Mouse (Mus musculus) neutrophil, adult 5-6 weeks (primary cell): ENCODE data around the gene Zfand4. TPM values are rescaled to one million over a fixed set of nuclear protein-coding genes. Genes with fewer than 3 reads are reported as not detected.
A peak's percentile ranks its signal among the peaks of the same experiment; 100 is the strongest.
"Not testable (repeated sequence)": the region's sequence is repeated elsewhere in the genome, so short reads cannot be mapped to it uniquely, and the experiment has no call there.

Experiments
- ATAC-seq: fragments of 151-379, 151-347 bp; 2 replicates; pipeline ENCODE4 v1.8.0; 2017; ENCODE audit warnings: mild to moderate bottlenecking, moderate TSS enrichment; ENCODE audit not compliant: insufficient number of reproducible peaks, poor library complexity, low FRiP score, severe bottlenecking; ENCODE audit errors: extremely low read depth
- total RNA-seq: library from RNA; stranded (forward); fragments of 200-1000 nt; gene quantifications from 2 replicates; pipeline ENCODE4 v1.2.3, GENCODE M21; 2017

Zfand4 gene
- 33.5 and 41.4 TPM in 2 replicates for total RNA-seq

DNA sequence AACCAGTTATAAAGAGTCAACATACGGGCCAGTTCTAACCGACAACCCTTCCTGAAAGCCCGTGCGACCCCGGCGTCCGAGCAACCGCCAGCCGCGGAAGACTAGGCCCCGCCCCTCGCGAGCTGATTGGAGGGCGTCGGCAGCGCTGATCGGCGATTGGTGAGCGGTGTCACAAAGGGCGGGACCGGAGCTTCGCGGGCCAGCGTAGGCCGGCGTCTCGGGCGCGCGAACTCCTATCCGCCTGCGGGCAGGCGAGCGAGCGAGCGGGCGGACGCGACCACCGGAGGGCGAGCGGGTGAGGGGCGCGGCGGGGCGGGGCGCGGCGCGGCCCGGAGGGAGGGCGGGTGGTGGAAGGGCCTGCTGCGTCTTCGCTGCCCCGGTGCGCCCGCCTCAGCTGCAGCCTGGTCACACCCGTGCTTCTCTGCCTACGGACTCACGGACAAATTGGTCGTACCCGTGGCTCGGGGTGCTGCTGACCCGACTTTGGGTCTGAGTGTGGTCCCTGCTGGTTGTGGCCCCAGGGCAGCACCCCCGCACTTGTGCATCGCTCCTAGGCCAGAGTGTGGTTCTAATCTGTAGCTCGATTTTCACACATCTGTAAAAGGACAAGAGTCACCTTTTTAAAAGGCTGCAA is at the start of gene Zfand4:
TSS of gene Zfand4 (plus strand) at position 205 of the 634 bp plus-strand sequence.
- peak; percentile 92 for ATAC-seq

DNA sequence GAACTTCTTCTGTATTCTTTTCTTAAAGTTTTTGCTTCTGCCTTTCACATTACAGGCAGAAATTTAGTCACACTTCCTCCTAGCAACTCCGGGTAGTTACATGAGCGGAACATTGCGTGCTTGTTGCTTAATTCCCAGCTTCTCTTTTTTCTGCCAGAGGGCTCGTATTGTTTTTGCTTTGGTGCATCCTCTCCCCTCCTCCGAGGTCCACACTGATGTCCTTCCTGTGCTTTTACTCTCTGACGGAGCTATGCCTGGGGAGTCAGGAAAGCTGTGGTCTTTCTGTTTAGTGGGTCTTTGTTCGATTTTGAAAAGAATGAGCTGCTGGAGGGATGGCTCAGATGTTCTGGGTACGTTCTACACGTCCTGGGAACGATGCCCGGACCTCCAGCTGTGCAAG is 36.3 kb upstream of the Zfand4 start:
- ATAC-seq = peak; percentile 62; the same call in 1 of the 2 replicates

- peak; percentile 90 for ATAC-seq
Observed at GRCm38 (mm10) chr6:116228785-116229525, 35.1 kb upstream of the Zfand4 start.

DNA sequence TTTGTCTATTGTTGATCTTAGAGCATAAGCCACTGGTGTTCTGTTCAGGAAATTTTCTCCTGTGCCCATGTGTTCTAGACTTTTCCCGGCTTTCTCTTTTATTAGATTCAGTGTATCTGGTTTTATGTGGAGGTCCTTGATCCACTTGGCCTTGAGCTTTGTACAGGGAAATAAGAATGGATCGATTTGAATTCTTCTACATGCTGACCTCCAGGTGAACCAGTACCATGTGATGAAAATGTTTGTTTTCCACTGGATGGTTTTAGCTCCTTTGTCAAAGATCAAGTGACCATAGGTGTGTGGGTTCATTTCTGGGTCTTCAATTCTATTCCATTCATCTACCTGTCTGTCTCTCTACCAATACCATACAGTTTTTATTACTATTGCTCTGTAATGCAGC is 29.2 kb upstream of the Zfand4 start:
- not testable (repeated sequence) for ATAC-seq

- ATAC-seq = no peak
Observed at GRCm38 (mm10) chr6:116235336-116235735, 28.7 kb upstream of the Zfand4 start.

DNA sequence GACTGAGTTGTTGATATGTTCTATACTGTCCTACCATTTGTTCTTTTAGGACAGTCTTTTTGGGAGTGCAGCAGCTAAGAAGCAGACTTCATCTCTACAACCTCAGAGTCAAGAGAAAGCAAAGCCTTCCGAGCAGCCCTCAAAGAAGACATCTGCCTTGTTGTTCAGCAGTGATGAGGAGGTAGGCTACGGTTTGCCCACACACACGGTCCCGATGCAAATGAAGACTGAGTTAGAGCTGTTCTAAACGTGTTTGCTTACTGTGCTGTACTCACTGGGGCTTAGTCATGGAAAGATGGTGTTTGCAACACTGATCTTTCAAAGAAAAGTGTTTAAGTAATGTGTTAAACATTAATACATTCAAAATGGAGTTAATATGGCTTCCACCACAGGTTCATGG is 25.9 kb upstream of the Zfand4 start:
- ATAC-seq = no peak

DNA sequence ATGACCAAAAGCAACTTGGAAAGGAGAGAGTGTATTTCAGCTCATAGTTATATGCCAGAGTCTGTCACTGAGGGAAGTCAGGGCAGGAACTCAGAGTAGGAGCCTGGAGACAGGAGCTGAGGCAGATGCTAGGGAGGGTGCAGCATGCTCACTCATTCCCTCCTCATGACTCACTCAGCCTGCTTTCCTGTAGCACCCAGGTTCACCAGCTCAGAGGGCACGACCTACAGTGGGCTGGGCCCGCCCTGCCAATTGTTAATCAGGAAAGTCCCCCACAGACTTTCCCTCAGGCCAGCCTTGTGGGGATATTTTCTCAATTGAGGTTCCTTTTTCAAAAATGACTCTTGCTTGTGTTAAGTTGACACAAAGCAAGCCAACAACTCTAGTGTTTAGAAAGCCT is 23.7 kb upstream of the Zfand4 start:
- ATAC-seq = no peak

GRCm38 (mm10) chr6:116259649-116260048 is 4.4 kb upstream of the Zfand4 start:
- ATAC-seq = no peak

- ATAC-seq = no peak
Observed at GRCm38 (mm10) chr6:116260481-116260880, 3.5 kb upstream of the Zfand4 start.

DNA sequence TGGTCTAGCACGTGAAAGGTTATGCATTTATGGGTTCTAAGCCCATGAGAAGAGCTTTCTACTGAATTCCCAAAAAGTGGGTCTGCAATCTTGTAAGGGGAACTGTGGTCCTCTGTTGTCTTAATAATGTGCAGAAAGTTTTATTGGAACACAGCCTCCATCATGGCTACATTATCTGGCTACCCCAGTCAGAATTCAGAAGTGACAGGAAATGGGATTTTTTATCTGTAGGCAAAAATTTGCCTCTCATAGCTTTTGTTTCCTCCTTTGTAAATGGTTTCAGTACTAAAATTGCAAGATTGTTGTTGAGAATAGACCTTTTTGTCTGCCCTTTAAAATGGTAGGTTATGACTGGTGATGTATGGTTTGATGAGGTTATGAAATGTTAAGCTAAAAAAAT is 1.2 kb upstream of the Zfand4 start:
- no peak for ATAC-seq

DNA sequence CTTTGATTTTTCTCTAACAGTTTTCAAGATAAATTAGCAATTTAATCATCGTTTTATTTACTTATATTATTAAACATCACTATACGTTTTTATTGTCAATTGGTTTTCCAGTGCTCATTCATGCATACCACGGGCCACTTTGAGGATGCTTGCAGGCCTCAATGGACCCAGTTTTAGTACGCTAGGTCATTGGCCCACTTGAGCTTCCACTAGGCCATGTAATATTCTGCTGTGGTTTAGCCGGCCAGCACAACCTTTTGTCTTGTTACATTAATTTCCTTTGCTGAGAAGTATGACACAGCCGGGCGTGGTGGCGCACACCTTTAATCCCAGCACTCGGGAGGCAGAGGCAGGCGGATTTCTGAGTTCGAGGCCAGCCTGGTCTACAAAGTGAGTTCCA is 814 bp downstream of the Zfand4 start:
- no peak for ATAC-seq

DNA sequence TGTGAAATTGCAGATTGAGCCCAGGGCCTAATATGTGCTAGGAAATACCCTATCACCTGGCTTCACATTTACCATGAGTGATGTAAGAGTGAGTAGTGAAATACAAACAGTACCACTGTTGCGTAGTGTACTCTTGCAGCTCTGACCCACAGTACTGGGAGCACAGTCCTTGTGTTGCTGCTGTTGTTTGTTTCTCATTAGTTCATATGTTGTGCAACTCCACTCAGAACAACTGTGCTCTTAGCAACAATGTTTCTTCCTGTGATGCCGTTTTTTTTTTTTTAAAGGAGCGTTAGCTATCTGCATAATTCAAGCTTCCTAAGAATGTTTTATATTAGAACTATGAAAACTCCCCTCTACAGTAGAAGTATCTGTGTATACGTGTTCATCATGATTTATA is 1.6 kb downstream of the Zfand4 start:
- ATAC-seq = peak; percentile 52

DNA sequence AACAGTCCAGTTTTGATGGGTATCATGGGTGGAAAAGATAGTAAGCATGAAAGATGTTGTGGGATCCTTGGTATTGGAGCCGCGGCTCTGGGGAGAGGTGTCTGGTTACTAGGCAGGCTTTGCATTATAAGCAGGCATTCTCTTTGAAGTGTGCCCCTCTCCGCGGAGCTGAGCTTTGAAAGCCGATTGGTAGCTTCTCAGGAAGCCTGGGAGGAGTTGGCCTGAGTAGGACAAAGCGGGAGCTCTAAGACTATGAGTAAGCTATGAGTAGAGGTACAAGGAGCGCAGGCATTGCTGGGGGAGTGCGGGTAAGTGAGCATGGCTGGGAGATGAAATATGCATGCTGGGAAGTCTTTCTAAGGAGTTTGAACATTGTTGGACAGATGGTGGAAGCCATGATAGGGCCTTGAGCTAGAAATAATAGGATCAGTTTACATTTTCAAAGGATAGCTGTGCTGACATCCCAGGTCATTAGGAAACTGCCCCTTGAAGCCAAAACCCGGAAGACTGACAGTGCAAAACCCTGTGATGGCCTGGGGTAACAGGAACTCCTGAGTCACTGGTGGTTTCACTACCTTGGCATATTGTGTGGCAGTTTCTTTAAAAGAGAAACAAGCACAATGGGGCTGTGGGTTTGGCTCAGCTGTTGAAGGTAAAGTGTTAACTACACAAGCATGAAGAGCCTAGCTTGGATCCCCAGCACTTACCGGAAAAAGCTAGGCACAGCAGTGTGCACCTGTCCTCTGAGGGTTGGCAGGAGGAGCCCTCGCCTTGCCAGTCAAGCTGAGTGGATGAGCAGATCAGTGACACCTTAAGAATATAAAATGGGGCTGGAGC is 2.5 kb downstream of the Zfand4 start:
- peak; percentile 45; the same call in 1 of the 2 replicates for ATAC-seq

DNA sequence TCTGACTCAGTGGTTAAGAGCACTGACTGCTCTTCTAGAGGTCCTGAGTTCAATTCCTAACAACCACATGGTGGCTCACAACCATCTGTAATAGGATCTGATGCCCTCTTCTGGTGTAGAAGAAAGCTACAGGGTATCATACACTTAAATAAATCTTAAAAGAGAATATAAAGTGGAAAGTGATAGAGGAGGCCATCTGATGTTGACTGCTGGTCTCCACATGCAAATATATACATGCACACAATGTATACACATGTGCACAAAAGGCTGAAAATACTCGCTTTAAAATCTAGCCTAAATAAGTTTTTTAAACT is 3.0 kb downstream of the Zfand4 start:
- ATAC-seq = no peak

DNA sequence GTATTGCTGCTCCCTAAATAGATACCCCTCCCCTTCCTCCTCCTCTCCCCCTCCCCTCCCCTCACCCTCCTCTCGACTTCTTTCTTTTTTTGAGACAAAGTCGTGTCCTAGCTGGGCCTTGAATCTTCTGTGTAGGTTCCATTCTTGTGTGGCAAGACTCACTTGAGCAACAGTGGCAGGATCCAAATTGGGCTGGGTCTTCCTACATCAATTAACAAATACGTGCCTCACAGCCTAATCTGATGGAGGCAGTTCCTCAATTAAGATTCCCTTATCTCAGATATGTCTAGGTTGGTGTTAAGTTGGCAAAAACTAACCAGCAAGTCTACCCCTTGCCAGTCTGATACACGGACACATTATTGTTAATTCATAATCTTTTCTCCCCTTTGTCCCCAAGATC is 11.7 kb downstream of the Zfand4 start:
- ATAC-seq = no peak

DNA sequence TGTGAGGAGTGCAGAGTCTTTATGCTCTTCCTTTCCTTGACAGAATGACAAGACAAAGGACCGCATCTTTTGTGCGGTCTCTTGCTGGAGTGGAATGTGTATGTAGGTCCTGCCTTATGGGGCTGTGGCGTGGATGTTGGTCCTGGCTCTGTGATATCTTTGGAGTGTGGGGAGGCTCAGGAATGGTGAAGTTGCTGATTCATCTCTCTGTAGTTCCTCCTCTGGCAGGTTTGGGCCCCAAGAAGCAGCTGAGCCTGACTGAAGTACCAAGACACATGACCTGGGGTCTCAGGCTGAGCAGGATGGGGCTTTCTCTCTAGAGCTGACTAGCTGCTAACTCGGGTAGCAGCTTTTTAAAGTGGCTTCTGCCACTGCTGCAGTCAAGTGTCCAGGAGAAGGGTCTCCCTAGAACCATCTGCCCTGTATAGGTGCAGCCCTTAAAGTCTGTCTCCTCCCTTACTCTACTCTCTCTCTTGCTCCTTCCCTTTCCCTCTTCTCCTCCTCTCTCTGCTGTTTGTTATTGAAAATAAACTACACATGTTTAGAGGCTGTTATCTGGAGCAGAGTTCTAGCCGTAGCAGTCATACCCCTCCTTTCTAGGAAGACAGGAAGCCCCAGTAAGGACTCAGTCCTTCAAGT is 14.8 kb downstream of the Zfand4 start:
- ATAC-seq = no peak

DNA sequence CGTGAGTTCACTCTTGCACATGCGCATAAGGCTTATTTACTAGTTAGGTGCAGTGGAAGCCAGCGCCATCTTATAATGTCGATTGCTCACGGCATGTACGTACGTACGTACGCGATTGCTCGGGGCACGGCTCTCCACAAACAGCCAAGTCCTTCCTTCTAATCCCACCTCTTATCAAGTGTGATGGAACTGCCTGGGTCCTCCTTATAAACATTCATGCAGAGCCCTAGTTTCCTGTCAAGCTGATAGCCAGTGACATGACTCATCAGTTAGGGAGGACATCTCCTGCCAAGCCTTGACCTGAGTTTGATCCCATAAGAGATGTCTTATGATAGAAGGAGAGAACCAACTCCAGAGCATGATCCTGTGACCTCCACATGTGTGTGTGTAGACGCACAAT is 17.0 kb downstream of the Zfand4 start:
- ATAC-seq = no peak

- ATAC-seq = 0 out of 2 replicates have a peak, but pooled peaks have one; percentile 19
Observed at GRCm38 (mm10) chr6:116282546-116282945, 18.5 kb downstream of the Zfand4 start.

- ATAC-seq = no peak
Observed at GRCm38 (mm10) chr6:116283280-116283679, 19.3 kb downstream of the Zfand4 start.
